Mouse (Mus musculus) myocyte (in vitro differentiated cells): ENCODE results near the gene Pced1b. TPM values are rescaled to one million over a fixed set of nuclear protein-coding genes. Genes with fewer than 3 reads are reported as not detected.

ENCODE experiments used
- H3K27me3 ChIP-seq: one replicate; pipeline ENCODE4 v1.6.1; 2011; ENCODE audit not compliant: control insufficient read depth, insufficient read depth, insufficient read length
- H3K36me3 ChIP-seq: one replicate; pipeline ENCODE4 v1.6.1; 2011; ENCODE audit not compliant: control insufficient read depth, insufficient read depth
- H3K4me2 ChIP-seq: one replicate; pipeline ENCODE4 v1.6.1; 2011; ENCODE audit warnings: low read depth, control low read depth
- H3K4me3 ChIP-seq: one replicate; pipeline ENCODE4 v1.5.1; 2011; ENCODE audit warnings: mild to moderate bottlenecking, control low read depth, moderate library complexity
- H3K79me2 ChIP-seq: one replicate; pipeline ENCODE4 v1.6.1; 2011; ENCODE audit not compliant: control insufficient read depth, insufficient read depth
- H3ac ChIP-seq: one replicate; pipeline ENCODE4 v1.6.1; 2011; ENCODE audit not compliant: control insufficient read depth, insufficient read length
- CEBPB ChIP-seq: IDR thresholded peaks from 2 replicates; pipeline ENCODE4 v1.6.1; 2011; ENCODE audit warnings: mild to moderate bottlenecking, moderate library complexity; ENCODE audit not compliant: poor library complexity, insufficient read depth, severe bottlenecking
- E2F4 ChIP-seq: IDR thresholded peaks from one replicate; pipeline ENCODE4 v1.6.1; 2011; ENCODE audit warnings: mild to moderate bottlenecking, control low read depth, moderate library complexity; ENCODE audit not compliant: insufficient read depth
- MAX ChIP-seq: IDR thresholded peaks from one replicate; pipeline ENCODE4 v1.6.1; 2011; ENCODE audit warnings: low read depth, mild to moderate bottlenecking, control low read depth
- MYOD1 ChIP-seq, 3 experiments: IDR thresholded peaks; one replicate each; pipeline ENCODE4 v1.6.1; 2011; ENCODE audit warnings: control low read depth in 2 of 3, low read depth in 2 of 3, mild to moderate bottlenecking in 2 of 3, moderate library complexity in 1 of 3; ENCODE audit not compliant: insufficient read length in 2 of 3, control insufficient read depth in 1 of 3
- MYOG ChIP-seq, 3 experiments: IDR thresholded peaks; one replicate each; pipeline ENCODE4 v1.6.1; 2011; ENCODE audit warnings: control low read depth in 2 of 3, low read depth in 2 of 3, mild to moderate bottlenecking in 2 of 3; ENCODE audit not compliant: insufficient read length in 2 of 3, control insufficient read depth in 1 of 3, insufficient read depth in 1 of 3
- POLR2A ChIP-seq: IDR thresholded peaks from one replicate; pipeline ENCODE4 v1.6.1; 2011; ENCODE audit warnings: low read depth, mild to moderate bottlenecking, control low read depth, moderate library complexity; ENCODE audit not compliant: insufficient read length
- POLR2AphosphoS2 ChIP-seq: IDR thresholded peaks from one replicate; pipeline ENCODE4 v1.6.1; 2011; ENCODE audit warnings: low read depth, control low read depth; ENCODE audit not compliant: insufficient read length
- REST ChIP-seq: IDR thresholded peaks from one replicate; pipeline ENCODE4 v1.6.1; 2011; ENCODE audit warnings: mild to moderate bottlenecking, control low read depth, moderate library complexity; ENCODE audit not compliant: insufficient read depth, insufficient read length
- SRF ChIP-seq: IDR thresholded peaks from one replicate; pipeline ENCODE4 v1.6.1; 2011; ENCODE audit warnings: low read depth; ENCODE audit not compliant: control insufficient read depth, insufficient read length
- TCF12 ChIP-seq: IDR thresholded peaks from one replicate; pipeline ENCODE4 v1.6.1; 2011; ENCODE audit warnings: mild to moderate bottlenecking, control low read depth; ENCODE audit not compliant: poor library complexity, insufficient read depth, severe bottlenecking
- TCF3 ChIP-seq: IDR thresholded peaks from one replicate; pipeline ENCODE4 v1.6.1; 2011; ENCODE audit warnings: low read depth, control low read depth; ENCODE audit not compliant: insufficient read length
- USF1 ChIP-seq: IDR thresholded peaks from one replicate; pipeline ENCODE4 v1.6.1; 2011; ENCODE audit warnings: low read depth, mild to moderate bottlenecking, control low read depth, moderate library complexity
- polyA plus RNA-seq: library from polyadenylated mRNA; unstranded; fragments of >200 nt; fragmentation: generic; extraction: Trizol; gene quantifications from one replicate; pipeline ENCODE4 v1.2.1, GENCODE M21; 2012; ENCODE audit warnings: missing spikeins

The Pced1b gene
- polyA plus RNA-seq, 1 experiment: 0.68 TPM

DNA sequence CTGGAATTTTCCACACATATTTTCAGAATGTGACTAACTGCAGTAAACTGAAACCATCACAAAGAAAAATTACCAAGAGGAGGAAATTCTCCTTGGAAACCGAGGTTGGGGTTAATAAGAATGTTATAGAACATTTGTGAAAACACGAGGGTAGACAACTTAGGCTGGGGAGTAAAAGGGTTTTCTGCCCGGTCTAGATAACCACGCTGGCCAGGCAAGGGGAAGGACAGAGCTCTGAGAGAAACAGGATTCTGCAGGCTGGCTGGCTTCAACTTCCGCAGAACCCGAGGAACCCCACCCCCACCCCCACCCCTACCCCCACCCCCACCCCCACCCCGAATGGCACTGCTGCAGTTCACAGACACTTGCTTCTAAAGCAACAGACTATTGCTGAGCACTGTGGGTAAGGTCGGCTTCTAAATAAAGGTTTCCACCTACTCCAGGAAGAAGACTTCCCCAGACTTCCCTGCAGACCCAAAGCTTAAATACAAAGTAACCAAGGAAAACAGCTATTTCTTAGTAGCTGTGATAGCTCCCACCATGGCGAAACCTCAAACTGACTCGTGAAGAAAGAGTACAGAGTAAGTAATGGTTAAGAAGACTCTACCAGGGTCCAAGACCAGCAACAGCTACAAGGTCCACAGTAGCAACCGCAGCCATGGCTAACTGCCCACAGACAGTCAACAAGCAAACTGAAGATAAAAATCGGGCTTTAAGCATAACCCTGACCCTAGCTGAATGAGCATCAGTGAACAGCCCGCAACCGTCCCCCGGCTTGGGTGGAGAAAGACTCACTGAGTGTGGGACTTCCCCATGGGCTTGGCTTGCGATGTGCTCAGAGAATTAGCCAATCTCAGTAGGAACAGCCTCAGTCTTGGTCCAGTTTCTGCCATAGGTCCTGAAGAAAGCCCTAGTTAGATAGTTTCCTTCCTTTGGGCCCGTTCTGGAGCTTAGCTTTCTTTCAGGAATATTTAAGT lies 34.1 kb upstream of the Pced1b start:
- Histone ChIP-seq H3K4me3 (no peak overlapping the region), H3ac (no peak overlapping the region), H3K79me2 (no peaks in the 10 kb centered on the region), H3K4me2 (no peak overlapping the region), H3K27me3 (no peaks in the 10 kb centered on the region), H3K36me3 (no peaks in the 10 kb centered on the region)
- TF ChIP-seq MYOG (IDR thresholded peaks at IDR 0.05; ENCODE audit: control insufficient read depth in 1 of 3, insufficient read depth in 1 of 3, insufficient read length in 2 of 3, low read depth in 2 of 3) (no peak), CEBPB (no peak), TCF12 (no peak), REST (no peak), USF1 (no peak), MAX (no peak), SRF (no peak), MYOD1 (IDR thresholded peaks at IDR 0.05; ENCODE audit: control insufficient read depth in 1 of 3, insufficient read length in 2 of 3, low read depth in 2 of 3) (no peak), TCF3 (no peak), E2F4 (no peak), POLR2AphosphoS2 (no peak), POLR2A (no peak)

DNA sequence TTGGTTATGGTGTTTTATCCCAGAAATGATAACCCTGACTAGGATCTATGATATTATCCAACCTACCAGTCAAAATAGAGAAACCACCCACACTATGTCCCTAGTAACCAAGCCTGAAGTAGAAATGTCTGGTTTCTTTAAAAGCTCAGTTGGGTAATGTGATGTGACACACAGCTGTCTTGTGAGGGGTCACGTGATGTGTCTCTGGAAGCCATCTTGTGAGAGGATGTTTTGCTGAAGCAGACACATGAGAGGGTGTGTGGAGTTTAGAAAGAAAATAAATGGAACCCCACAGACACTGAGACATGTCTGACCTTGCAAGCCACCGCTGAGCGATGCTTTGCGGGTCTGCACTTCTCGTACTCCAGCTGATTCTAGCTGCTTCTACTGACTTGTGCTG lies 30.1 kb upstream of the Pced1b start:
- H3K4me3 ChIP-seq: no peak overlapping the region
- no peaks in the 10 kb centered on the region for H3K36me3 ChIP-seq
- no peaks in the 10 kb centered on the region for H3K27me3 ChIP-seq
- H3K79me2 ChIP-seq: no peaks in the 10 kb centered on the region
- H3ac ChIP-seq: no peak overlapping the region
- TF ChIP-seq MYOG (IDR thresholded peaks at IDR 0.05; ENCODE audit: control insufficient read depth in 1 of 3, insufficient read depth in 1 of 3, insufficient read length in 2 of 3, low read depth in 2 of 3): no peak
- TF ChIP-seq TCF3: no peak
- TF ChIP-seq TCF12: no peak
- TF ChIP-seq POLR2A: no peak
- TF ChIP-seq REST: no peak
- TF ChIP-seq POLR2AphosphoS2: no peak
- no peak for TF ChIP-seq MYOD1 (IDR thresholded peaks at IDR 0.05; ENCODE audit: control insufficient read depth in 1 of 3, insufficient read length in 2 of 3, low read depth in 2 of 3)
- TF ChIP-seq CEBPB: no peak
- no peak for TF ChIP-seq E2F4
- TF ChIP-seq SRF: no peak
- H3K4me2 ChIP-seq: no peak overlapping the region

DNA sequence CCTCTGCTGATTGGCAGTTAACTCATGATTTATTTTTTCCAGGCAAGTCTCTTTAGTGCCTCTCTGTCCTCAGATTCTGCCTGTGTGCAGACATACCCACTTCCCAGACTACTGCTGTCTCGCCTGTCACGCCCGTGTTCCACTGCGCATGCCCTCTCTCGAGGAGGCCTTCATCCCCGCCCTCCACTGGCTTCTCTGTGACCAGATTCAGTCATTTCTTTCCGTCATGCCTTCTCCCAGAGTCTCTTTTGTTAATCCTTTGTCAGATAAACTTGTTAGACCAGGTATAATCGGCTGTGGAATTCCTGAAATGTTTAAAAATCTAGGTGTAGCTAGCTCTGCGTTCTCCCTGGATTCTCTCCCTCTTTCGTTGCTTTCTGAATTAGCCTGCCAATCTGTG lies 23.5 kb upstream of the Pced1b start:
- Histone ChIP-seq H3K4me3 (no peak overlapping the region), H3K4me2 (no peak overlapping the region), H3ac (no peak overlapping the region), H3K79me2 (no peaks in the 10 kb centered on the region), H3K36me3 (no peaks in the 10 kb centered on the region), H3K27me3 (no peaks in the 10 kb centered on the region)
- TF ChIP-seq POLR2A (no peak), TCF12 (no peak), POLR2AphosphoS2 (no peak), E2F4 (no peak), USF1 (no peak), MYOD1 (IDR thresholded peaks at IDR 0.05; ENCODE audit: control insufficient read depth in 1 of 3, insufficient read length in 2 of 3, low read depth in 2 of 3) (no peak), MAX (no peak), REST (no peak), MYOG (IDR thresholded peaks at IDR 0.05; ENCODE audit: control insufficient read depth in 1 of 3, insufficient read depth in 1 of 3, insufficient read length in 2 of 3, low read depth in 2 of 3) (no peak), CEBPB (no peak)

DNA sequence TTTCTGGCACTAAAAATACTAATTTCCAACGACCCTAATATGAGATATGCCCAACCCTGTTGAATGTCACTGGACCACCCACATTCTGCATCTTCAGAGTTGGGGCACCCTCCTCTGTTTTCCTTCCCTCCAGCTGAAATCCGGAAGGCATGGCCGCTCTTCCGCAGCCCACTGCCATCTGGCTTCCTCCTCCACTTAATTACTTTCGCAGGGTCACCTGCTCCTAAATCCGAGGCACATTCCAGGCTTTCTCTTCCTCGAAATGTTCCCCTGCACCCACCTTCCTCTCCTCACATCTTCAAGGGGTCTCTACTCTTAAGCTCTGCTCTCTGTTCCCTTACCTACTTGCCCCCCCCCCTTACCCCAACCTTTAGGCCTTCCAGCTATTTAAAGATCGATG lies 22.9 kb upstream of the Pced1b start:
- Histone ChIP-seq H3K79me2 (no peaks in the 10 kb centered on the region), H3K4me3 (no peak overlapping the region), H3K36me3 (no peaks in the 10 kb centered on the region), H3K4me2 (no peak overlapping the region), H3K27me3 (no peaks in the 10 kb centered on the region), H3ac (no peak overlapping the region)
- TF ChIP-seq USF1: no peak
- TF ChIP-seq MAX: no peak
- TF ChIP-seq MYOG (IDR thresholded peaks at IDR 0.05; ENCODE audit: control insufficient read depth in 1 of 3, insufficient read depth in 1 of 3, insufficient read length in 2 of 3, low read depth in 2 of 3): no peak
- no peak for TF ChIP-seq REST
- TF ChIP-seq POLR2A: no peak
- no peak for TF ChIP-seq TCF3
- TF ChIP-seq MYOD1 (IDR thresholded peaks at IDR 0.05; ENCODE audit: control insufficient read depth in 1 of 3, insufficient read length in 2 of 3, low read depth in 2 of 3): no peak
- TF ChIP-seq E2F4: no peak

DNA sequence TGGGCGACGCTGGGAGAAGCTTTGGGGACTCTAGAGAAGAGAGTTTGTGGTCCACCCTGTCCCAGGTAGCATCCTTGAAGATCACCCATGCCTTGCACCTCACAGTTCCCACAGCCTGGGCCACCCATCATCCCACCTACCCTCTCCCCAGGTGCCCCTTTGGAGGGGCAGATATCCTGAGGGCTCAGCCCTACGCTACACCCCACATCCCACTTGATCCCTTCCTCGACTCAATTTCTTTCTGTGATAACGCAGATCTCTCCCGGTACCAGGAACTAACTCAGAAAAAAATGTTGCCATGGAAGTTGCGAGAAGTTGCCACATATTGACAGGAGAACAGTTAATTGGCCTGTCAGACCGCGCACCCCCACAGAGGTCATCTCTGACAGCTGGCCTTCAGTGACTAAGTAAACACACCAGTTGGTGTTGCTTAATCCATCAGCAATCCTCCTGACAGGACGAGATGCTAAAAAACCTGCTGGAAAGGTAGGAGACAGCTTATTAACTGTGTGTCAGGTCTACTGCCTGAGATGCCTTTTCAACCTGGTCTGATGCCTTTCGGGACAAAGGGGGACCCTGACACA lies 17.3 kb upstream of the Pced1b start:
- no peaks in the 10 kb centered on the region for H3K36me3 ChIP-seq
- H3ac ChIP-seq: no peak overlapping the region
- no peak overlapping the region for H3K4me3 ChIP-seq
- no peaks in the 10 kb centered on the region for H3K27me3 ChIP-seq
- TF ChIP-seq REST: no peak
- no peak for TF ChIP-seq CEBPB
- no peak for TF ChIP-seq MYOD1 (IDR thresholded peaks at IDR 0.05; ENCODE audit: control insufficient read depth in 1 of 3, insufficient read length in 2 of 3, low read depth in 2 of 3)
- TF ChIP-seq TCF12: no peak
- TF ChIP-seq POLR2A: no peak
- no peak for TF ChIP-seq POLR2AphosphoS2
- TF ChIP-seq SRF: no peak
- no peak for TF ChIP-seq USF1
- no peaks in the 10 kb centered on the region for H3K79me2 ChIP-seq
- no peak overlapping the region for H3K4me2 ChIP-seq
